Mouse (Mus musculus) G1E (cell line): ENCODE measurements around the gene Rere. TPM values are rescaled to one million over a fixed set of nuclear protein-coding genes. Genes with fewer than 3 reads are reported as not detected.
"Not testable (repeated sequence)": the region's sequence is repeated elsewhere in the genome, so short reads cannot be mapped to it uniquely, and the experiment has no call there.

ENCODE experiments used
- ATAC-seq: 2 replicates; pipeline ENCODE4 v1.8.0; 2016; ENCODE audit warnings: mild to moderate bottlenecking; ENCODE audit not compliant: insufficient number of reproducible peaks, poor library complexity, low FRiP score, severe bottlenecking; ENCODE audit errors: extremely low read depth
- DNase-seq: peaks from one replicate; pipeline ENCODE4 v3.0.0; 2012; ENCODE audit warnings: low spot score
- H3K27me3 ChIP-seq: 2 replicates; pipeline ENCODE4 v1.6.1; 2012; ENCODE audit warnings: mild to moderate bottlenecking, low read length, inconsistent platforms; ENCODE audit not compliant: insufficient read depth
- H3K36me3 ChIP-seq: replicated peaks from 2 replicates; pipeline ENCODE3; 2012; ENCODE audit warnings: mild to moderate bottlenecking, inconsistent platforms
- H3K4me1 ChIP-seq: 2 replicates; pipeline ENCODE4 v1.6.1; 2012; ENCODE audit warnings: low read depth, low read length, inconsistent platforms, mixed read lengths; ENCODE audit not compliant: insufficient read depth
- H3K4me3 ChIP-seq: 2 replicates; pipeline ENCODE4 v1.5.1; 2012; ENCODE audit warnings: low read depth, mild to moderate bottlenecking, inconsistent platforms, low read length, moderate library complexity, mixed read lengths
- H3K9me3 ChIP-seq: replicated peaks from 2 replicates; pipeline ENCODE4 v1.6.1; 2012; ENCODE audit warnings: inconsistent platforms
- CTCF ChIP-seq: IDR thresholded peaks from 2 replicates; pipeline ENCODE4 v1.5.1; 2012; ENCODE audit warnings: low read depth, low read length, inconsistent platforms, mixed read lengths
- GATA1 ChIP-seq: IDR thresholded peaks from 2 replicates; pipeline ENCODE4 v1.6.1; 2012; ENCODE audit warnings: borderline replicate concordance, low read length, inconsistent platforms, mixed read lengths
- GATA2 ChIP-seq: IDR thresholded peaks from 2 replicates; pipeline ENCODE4 v1.6.1; 2012; ENCODE audit warnings: low read depth, low read length, inconsistent platforms, borderline replicate concordance
- POLR2AphosphoS5 ChIP-seq: IDR thresholded peaks from 2 replicates; pipeline ENCODE4 v1.6.1; 2012; ENCODE audit warnings: low read depth, low read length, inconsistent platforms; ENCODE audit not compliant: insufficient replicate concordance
- TAL1 ChIP-seq: conservative IDR thresholded peaks from 2 replicates; pipeline ENCODE4 v1.6.1; 2012; ENCODE audit warnings: low read depth, low read length, inconsistent platforms, mixed read lengths
- polyA plus RNA-seq: library from polyadenylated mRNA; stranded (reverse); fragments of >175 nt; gene quantifications from 2 replicates; pipeline ENCODE4 v1.2.3, GENCODE M21; 2012
- total RNA-seq, 2 experiments: library from RNA; stranded (forward) in 1 of 2; stranded (reverse) in 1 of 2; fragments of 200-1000 nt in 1 of 2; fragments of >200 nt in 1 of 2; fragmentation: Nextera tagmentation in 1 of 2; gene quantifications; 2 replicates each; pipeline ENCODE4 v1.2.3; 2014 to 2017

Gene Rere
- total and polyA plus RNA-seq, 3 experiments: 17.4 to 329 (median 154) TPM

GRCm38 (mm10) chr4:150504304-150505021 lies 223.0 kb downstream of the Rere start:
- Histone ChIP-seq H3K9me3 (no peaks in the 10 kb centered on the region), H3K4me1 (peaks cover 20% of the 10 kb centered on the region), H3K27me3 (no peaks in the 10 kb centered on the region), H3K36me3 (peaks cover 74% of the 10 kb centered on the region), H3K4me3 (no peak overlapping the region)
- DNase-seq: no peak
- 0 out of 2 replicates have a peak, but pooled peaks have one; percentile 4 for ATAC-seq
- TF ChIP-seq TAL1 (no peak), CTCF (no peak), GATA2 (no peak), GATA1 (no peak), POLR2AphosphoS5 (no peak)

GRCm38 (mm10) chr4:150509026-150509712 lies 227.7 kb downstream of the Rere start:
- no peak overlapping the region for H3K4me3 ChIP-seq
- H3K9me3 ChIP-seq: no peaks in the 10 kb centered on the region
- ATAC-seq (no peak), DNase-seq (no peak)
- peaks cover 76% of the 10 kb centered on the region for H3K36me3 ChIP-seq
- H3K4me1 ChIP-seq: peaks cover 10% of the 10 kb centered on the region
- TF ChIP-seq GATA1: no peak
- TF ChIP-seq CTCF: no peak
- TF ChIP-seq TAL1: no peak
- no peak for TF ChIP-seq POLR2AphosphoS5
- TF ChIP-seq GATA2: no peak
- H3K27me3 ChIP-seq: no peaks in the 10 kb centered on the region

DNA sequence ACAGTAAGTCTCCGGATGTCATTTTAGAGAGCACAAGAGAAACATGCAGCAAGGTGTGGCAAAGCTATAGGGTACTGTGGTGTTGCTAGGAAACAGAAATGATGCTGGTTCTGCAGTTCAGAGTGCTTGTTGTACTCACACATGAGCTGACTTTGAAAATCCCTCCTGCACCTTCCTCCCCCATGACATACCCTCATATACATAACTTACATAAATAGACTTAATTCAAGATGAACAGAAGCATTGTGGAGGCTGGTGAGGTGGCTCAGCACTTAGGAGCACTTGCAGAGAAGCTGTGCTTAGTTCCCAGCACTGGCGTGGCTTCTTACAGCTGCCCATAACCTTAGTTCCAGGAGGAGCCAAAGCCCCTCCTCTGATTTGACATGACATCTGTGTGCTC lies 228.6 kb downstream of the Rere start:
- peaks cover 71% of the 10 kb centered on the region for H3K36me3 ChIP-seq
- no peak for DNase-seq

DNA sequence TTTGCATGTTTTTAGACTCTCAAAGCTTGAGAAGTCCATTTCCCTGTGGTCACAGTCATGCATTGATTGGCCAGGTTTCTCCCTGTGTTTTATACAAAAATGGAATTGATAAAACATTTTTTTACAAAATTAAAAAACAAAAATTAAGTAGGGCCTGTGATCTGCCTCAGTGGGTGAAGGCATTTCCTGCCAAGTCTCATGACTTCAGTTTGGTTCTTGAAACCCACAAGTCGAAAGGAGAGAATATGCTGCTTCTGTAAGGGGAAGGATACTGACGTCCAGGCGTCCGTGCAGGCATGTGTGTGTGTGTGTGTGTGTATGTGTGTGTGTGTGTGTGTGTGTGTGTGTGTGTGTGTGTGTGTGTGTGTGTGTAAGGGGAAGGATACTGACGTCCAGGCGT lies 231.9 kb downstream of the Rere start:
- Histone ChIP-seq H3K4me1 (peaks cover 28% of the 10 kb centered on the region), H3K36me3 (peaks cover 55% of the 10 kb centered on the region)
- not testable (repeated sequence) for H3K9me3 ChIP-seq, ATAC-seq, DNase-seq, H3K4me3 ChIP-seq, H3K27me3 ChIP-seq

More for the DNA sequence above, 228.6 kb downstream of the Rere start:
- Histone ChIP-seq H3K27me3 (no peaks in the 10 kb centered on the region), H3K4me1 (peaks cover 4% of the 10 kb centered on the region; the same call in 1 of the 2 replicates), H3K9me3 (no peaks in the 10 kb centered on the region), H3K4me3 (no peak overlapping the region)
- no peak for TF ChIP-seq CTCF
- no peak for TF ChIP-seq TAL1
- TF ChIP-seq GATA2: no peak
- no peak for TF ChIP-seq POLR2AphosphoS5
- TF ChIP-seq GATA1: no peak
- no peak for ATAC-seq

DNA sequence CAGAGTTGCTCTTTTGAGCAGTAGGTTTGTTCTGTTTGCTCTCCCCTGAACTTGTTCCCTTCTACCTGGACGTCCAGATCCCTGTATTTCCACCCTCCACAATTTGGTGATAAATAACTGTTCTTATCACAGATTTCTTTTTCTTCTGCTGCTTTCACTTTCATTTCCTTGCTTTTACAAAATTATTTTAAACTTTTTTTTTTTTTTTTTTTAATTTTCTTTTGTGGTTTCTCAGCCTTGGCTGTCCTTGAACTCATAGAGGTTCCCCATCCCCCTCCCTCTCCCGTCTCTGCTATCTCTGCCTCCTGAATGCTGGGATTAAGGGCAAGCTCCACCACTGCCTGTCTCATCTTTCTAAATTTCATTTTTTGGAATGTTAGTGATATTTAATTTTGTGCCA lies 234.8 kb downstream of the Rere start:
- Histone ChIP-seq H3K27me3 (no peaks in the 10 kb centered on the region), H3K4me3 (no peak overlapping the region; the same call in 1 of the 2 replicates), H3K9me3 (no peaks in the 10 kb centered on the region), H3K4me1 (peaks cover 42% of the 10 kb centered on the region), H3K36me3 (peaks cover 35% of the 10 kb centered on the region)
- no peak for DNase-seq
- no peak for TF ChIP-seq GATA2
- TF ChIP-seq TAL1: no peak
- no peak for TF ChIP-seq POLR2AphosphoS5
- no peak for TF ChIP-seq CTCF
- no peak for TF ChIP-seq GATA1
- ATAC-seq: no peak

- H3K4me3 ChIP-seq: no peak overlapping the region; the same call in 1 of the 2 replicates
- peaks cover 27% of the 10 kb centered on the region for H3K36me3 ChIP-seq
- H3K27me3 ChIP-seq: no peaks in the 10 kb centered on the region
- peak; percentile 49 for DNase-seq
- ATAC-seq: peak; percentile 93
- no peaks in the 10 kb centered on the region for H3K9me3 ChIP-seq
- peak; percentile 85 for TF ChIP-seq TAL1
- no peak for TF ChIP-seq GATA1
- no peak for TF ChIP-seq CTCF
- no peak for TF ChIP-seq GATA2
- H3K4me1 ChIP-seq: peaks cover 51% of the 10 kb centered on the region
Measured at GRCm38 (mm10) chr4:150517381-150517780, 235.9 kb downstream of the Rere start.

GRCm38 (mm10) chr4:150518826-150519225 lies 237.4 kb downstream of the Rere start:
- DNase-seq (peak; percentile 6), ATAC-seq (no peak)
- H3K4me1 ChIP-seq: peaks cover 65% of the 10 kb centered on the region
- H3K9me3 ChIP-seq: no peaks in the 10 kb centered on the region
- H3K27me3 ChIP-seq: no peaks in the 10 kb centered on the region
- peaks cover 21% of the 10 kb centered on the region for H3K36me3 ChIP-seq
- H3K4me3 ChIP-seq: no peak overlapping the region; the same call in 1 of the 2 replicates
- TF ChIP-seq POLR2AphosphoS5 (no peak), CTCF (no peak)
